Mouse (Mus musculus) MEL (cell line): ENCODE results near the gene Gkn1.

Experiments
- CTCF ChIP-seq, 3 experiments: IDR thresholded peaks in 2 of 3; conservative IDR thresholded peaks in 1 of 3; 2 replicates each; pipeline ENCODE4 v1.5.1; 2011 to 2012; ENCODE audit warnings: low read length in 3 of 3, low read depth in 2 of 3, mild to moderate bottlenecking in 2 of 3, improper control_type of control experiment in 1 of 3, inconsistent platforms in 1 of 3, mixed read lengths in 1 of 3, moderate library complexity in 1 of 3; ENCODE audit not compliant: control insufficient read depth in 1 of 3, insufficient read depth in 1 of 3, poor library complexity in 1 of 3, severe bottlenecking in 1 of 3
- TCF12 ChIP-seq: IDR thresholded peaks from 2 replicates; pipeline ENCODE4 v1.6.1; 2014; ENCODE audit warnings: low read depth, mild to moderate bottlenecking, inconsistent platforms, low read length, improper control_type of control experiment, moderate library complexity

DNA sequence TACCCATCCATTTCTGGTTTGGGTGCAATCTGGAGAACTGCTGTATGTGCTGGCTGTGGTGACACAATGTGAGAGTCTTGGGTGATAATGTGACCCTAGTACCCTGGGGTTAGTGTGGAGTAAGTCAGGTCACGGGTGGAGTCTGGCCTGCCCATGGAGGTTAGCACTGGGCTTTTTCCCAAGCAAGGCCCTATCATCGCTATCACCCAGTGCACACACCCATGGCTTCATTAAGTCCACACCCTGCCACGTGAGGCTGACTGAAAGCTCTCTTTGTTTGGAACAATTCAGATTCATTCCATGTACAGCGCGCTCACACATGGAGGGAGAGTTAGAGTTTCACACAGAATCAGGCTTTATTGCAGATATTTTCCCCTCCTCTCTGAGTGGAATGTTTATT is 3.7 kb upstream of the Gkn1 start:
- TF ChIP-seq CTCF (IDR thresholded peaks at IDR 0.05 in 2 of 3, conservative IDR thresholded peaks at IDR 0.05 in 1 of 3; ENCODE audit: control insufficient read depth in 1 of 3, insufficient read depth in 1 of 3, low read depth in 2 of 3, low read length in 3 of 3, poor library complexity in 1 of 3, severe bottlenecking in 1 of 3), result no peak
- no peak for TF ChIP-seq TCF12
